Mouse (Mus musculus) cortical plate, adult 2 months (tissue): ENCODE results near the gene Gm45716. TPM values are rescaled to one million over a fixed set of nuclear protein-coding genes. Genes with fewer than 3 reads are reported as not detected.

Source experiments
- H3K27ac ChIP-seq: fragments of 200-500 bp; 2 replicates; pipeline ENCODE4 v1.5.1; 2012; ENCODE audit warnings: low read length, control low read depth, inconsistent platforms; ENCODE audit not compliant: insufficient read depth
- H3K4me1 ChIP-seq: fragments of 200-500 bp; 2 replicates; pipeline ENCODE4 v1.6.1; 2011; ENCODE audit warnings: low read length; ENCODE audit not compliant: control insufficient read depth, insufficient read depth
- H3K4me3 ChIP-seq: fragments of 200-500 bp; 2 replicates; pipeline ENCODE4 v1.5.1; 2011; ENCODE audit warnings: mild to moderate bottlenecking, low read length, control low read depth; ENCODE audit not compliant: insufficient read depth
- CTCF ChIP-seq: fragments of 200-500 bp; IDR thresholded peaks from 2 replicates; pipeline ENCODE4 v1.5.1; 2011; ENCODE audit warnings: mild to moderate bottlenecking, control low read depth, low read length; ENCODE audit not compliant: insufficient read depth; ENCODE audit errors: extremely low read depth
- POLR2A ChIP-seq: fragments of 200-500 bp; IDR thresholded peaks from 2 replicates; pipeline ENCODE4 v1.6.1; 2011; ENCODE audit warnings: mild to moderate bottlenecking, low read length, control low read depth; ENCODE audit not compliant: insufficient read depth; ENCODE audit errors: extremely low read depth
- polyA plus RNA-seq: library from polyadenylated mRNA; depleted of rRNA; stranded (reverse); fragments of >200 nt; gene quantifications from 2 replicates; pipeline ENCODE4 v1.2.3, GENCODE M21; 2012; rRNA removed

The Gm45716 gene
- 13.3 and 13.6 TPM in 2 replicates for polyA plus RNA-seq

DNA sequence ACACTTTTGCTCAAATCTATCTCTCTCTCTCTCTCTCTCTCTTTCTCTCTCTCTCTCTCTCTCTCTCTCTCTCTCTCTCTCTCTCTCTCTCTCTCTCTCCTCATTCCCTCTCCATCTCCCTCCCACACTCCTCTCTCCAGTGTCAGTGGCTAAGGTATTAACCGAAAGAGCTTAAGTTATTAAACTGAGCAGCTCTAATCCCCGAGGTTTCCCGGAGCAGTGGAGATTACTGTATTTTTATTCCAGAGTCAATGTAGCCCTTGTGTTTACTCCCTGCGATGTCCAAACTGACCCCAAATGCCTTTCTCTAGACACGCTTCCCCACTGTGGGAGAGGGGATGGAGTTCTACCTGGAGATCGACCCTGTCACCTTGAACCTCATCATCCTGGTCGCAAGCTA, at the start of gene Gm45716:
Gene Gm45716, plus strand, starts transcription at position 243 of the 400 bp plus-strand sequence.
- no peaks in the 10 kb centered on the region for H3K4me1 ChIP-seq
- H3K27ac ChIP-seq: no peak within 1 kb of the TSS
- H3K4me3 ChIP-seq: no peak within 1 kb of the TSS
- TF ChIP-seq CTCF (no peak), POLR2A (no peak)

DNA sequence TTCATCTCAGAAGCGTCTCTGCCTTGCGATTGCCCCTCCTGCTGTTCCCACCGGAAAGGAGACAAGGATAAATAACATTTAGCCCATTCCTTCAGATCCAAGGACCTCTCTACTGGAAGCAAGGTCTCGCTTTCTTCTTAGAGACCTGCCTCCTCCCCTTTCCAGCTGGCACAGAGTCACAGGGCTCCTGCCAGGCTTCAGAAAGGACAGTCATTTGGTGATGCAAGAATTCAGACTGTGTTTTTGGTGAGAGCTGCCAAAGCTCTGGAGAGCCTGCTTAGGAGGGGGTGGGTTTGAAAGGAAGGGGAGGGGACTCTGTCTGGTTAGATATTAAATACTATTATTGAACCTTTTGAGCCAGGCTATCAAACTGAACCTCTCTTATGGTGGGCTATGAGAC, 45.1 kb upstream of the Gm45716 start:
- TF ChIP-seq POLR2A: no peak
- no peak for TF ChIP-seq CTCF
- no peak overlapping the region for H3K4me3 ChIP-seq
- no peaks in the 10 kb centered on the region; the same call in 1 of the 2 replicates for H3K4me1 ChIP-seq
- H3K27ac ChIP-seq: no peak overlapping the region

DNA sequence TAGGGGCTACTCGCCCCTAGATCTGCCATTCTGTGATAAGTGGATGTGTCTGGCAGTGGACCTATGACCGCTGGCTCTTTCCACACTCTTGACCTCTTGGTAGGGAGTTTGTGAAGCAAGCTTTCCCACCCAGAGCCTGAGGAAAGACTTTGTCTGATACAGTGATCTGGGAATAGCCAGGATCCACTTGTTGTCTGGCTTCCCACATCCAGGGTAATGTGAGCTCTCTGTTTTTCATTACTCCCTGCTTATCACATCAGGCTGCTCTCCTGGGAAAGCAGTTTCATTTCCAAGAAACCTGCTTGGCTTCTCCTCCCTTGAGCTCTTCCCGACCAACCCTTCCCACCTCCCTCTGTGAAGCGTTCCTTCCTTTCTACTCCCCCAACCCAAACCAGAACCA, 44.5 kb upstream of the Gm45716 start:
- Histone ChIP-seq H3K4me1 (no peaks in the 10 kb centered on the region; the same call in 1 of the 2 replicates), H3K27ac (no peak overlapping the region), H3K4me3 (no peak overlapping the region)
- TF ChIP-seq POLR2A: no peak
- no peak for TF ChIP-seq CTCF

DNA sequence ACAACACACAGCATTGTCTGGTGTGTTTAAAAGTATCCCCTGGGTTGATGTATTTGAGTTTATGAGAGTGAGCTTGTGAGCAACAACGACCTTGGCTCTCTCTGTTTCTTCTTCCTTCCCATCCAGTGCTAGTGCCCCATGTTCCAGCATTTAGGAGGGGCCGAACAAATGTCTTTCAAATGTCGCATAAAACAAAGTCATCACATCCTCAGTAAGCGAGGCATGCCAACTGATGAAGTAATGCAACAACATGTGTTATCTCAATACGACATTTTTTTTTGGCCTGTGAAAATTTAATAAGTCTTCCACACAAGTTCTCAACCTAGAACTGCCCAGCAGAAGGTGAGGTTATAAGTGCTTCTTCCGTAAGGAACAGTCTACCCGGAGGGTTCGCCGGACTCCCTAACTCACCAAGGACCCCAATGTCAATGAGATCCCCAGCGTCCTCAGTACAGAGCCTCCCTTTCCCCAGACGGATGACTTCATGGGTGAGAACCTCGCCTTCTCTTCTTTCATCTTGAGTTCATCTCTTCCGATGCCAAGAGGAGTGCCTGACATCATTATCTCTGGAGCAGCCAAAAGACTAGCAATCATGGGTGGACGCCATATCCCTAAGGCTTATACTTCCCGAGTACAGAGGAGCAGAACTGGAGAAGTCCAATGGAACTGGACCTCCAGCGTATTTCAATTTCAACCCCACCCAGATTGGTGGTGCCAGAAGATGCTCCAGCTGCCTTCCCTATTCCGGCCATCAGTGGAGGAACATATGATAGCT, 41.2 kb upstream of the Gm45716 start:
- Histone ChIP-seq H3K4me3 (no peak overlapping the region), H3K4me1 (no peaks in the 10 kb centered on the region; the same call in 1 of the 2 replicates), H3K27ac (no peak overlapping the region)
- no peak for TF ChIP-seq CTCF
- no peak for TF ChIP-seq POLR2A

DNA sequence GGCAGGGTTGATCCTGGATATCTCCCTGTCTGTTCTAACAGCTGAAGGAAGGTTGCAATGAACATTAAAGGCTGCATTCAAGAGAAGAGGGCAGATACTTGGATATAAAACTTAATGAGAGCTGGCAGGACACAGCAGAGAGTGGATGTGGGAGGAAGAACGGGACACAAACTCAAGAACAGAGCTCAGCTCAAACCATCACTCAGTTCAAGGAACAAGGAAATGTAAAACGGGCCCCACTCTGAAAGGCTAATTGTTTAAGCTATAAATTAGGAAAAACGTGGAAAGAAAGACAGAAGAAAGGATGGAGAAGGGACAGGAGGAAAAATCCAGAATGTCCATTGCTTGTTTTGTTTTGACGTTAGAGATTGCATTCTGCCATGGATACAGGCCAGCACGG, 32.4 kb upstream of the Gm45716 start:
- no peak for TF ChIP-seq CTCF
- no peak for TF ChIP-seq POLR2A
- no peaks in the 10 kb centered on the region for H3K4me1 ChIP-seq
- no peak overlapping the region for H3K4me3 ChIP-seq
- H3K27ac ChIP-seq: no peak overlapping the region

DNA sequence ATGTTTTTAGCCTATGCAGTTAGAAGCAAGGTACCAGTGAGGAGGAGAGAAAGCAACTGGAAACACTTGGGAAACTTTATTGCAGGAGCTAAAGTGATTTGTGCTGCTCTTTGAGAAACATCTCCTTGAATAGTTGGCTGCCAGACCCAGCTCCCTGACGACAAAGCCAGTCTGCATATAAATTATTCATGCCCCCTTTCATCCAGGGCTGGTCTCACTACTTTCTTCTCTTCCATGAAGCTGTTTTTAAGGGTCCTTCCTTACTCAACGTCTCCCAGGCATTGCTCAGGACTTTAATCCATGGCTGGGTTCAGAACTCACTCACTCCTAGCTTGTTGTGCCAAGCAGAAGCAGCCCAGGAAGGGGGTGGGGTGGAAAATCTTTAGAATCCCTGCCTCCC, 32.0 kb upstream of the Gm45716 start:
- Histone ChIP-seq H3K27ac (no peak overlapping the region), H3K4me1 (no peaks in the 10 kb centered on the region), H3K4me3 (no peak overlapping the region)
- TF ChIP-seq CTCF: no peak
- TF ChIP-seq POLR2A: no peak

DNA sequence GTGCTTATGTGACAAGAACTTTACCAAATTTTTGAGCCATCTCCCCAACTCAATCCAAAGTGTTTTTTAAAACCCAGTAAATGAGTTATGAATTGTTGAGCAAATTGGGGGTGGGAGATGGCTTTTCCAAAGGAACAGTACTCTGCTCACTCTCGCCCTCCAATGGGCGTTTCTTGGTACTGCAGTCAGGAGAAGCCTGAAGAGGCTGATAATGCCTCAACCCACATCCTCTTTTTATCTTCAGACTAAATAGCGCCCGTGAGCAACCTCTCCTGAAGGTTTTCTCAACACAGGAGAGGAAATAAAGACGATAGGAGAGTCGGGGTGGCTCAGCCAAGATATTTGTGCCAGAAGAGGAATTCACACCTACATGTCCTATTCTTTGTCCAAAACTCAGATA, 19.7 kb upstream of the Gm45716 start:
- no peak overlapping the region for H3K27ac ChIP-seq
- no peak overlapping the region for H3K4me3 ChIP-seq
- H3K4me1 ChIP-seq: no peaks in the 10 kb centered on the region
- TF ChIP-seq POLR2A (no peak), CTCF (peak; percentile 48)

DNA sequence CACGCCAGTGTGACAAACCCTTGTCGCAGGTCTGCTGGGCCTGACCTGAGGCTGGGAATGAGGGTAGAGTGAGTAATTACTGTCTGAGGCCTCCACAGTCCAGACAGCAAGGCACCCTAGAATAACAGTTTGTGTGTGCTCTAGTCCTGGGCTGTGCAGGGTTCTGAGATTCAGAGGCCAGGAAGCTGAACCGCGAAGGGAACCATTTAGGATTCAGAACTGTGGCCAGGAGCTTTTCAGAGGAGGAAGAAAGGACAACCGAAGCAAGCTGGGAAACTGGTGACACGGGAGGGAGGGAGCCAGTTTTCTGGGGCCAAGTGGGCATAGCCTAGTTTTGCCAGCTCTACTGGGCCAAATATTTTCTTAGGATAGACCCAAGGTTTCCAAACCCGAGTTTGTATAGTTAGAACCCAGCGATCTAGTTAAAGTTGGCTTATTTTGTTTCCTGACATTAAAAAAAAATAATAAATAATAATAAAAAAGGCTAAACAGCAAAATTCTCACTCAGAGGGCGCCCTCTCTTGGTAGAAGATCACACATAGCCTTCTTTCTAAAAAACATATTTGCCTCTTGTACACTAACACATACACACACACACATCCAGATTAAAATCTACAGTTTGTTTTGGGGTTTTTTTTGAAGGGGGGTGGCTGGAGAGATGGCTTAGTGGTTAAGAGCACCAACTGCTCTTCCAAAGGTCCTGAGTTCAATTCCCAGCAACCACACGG, 19.0 kb upstream of the Gm45716 start:
- no peak overlapping the region for H3K4me3 ChIP-seq
- H3K27ac ChIP-seq: no peak overlapping the region
- TF ChIP-seq POLR2A (no peak), CTCF (no peak)
- no peaks in the 10 kb centered on the region for H3K4me1 ChIP-seq

DNA sequence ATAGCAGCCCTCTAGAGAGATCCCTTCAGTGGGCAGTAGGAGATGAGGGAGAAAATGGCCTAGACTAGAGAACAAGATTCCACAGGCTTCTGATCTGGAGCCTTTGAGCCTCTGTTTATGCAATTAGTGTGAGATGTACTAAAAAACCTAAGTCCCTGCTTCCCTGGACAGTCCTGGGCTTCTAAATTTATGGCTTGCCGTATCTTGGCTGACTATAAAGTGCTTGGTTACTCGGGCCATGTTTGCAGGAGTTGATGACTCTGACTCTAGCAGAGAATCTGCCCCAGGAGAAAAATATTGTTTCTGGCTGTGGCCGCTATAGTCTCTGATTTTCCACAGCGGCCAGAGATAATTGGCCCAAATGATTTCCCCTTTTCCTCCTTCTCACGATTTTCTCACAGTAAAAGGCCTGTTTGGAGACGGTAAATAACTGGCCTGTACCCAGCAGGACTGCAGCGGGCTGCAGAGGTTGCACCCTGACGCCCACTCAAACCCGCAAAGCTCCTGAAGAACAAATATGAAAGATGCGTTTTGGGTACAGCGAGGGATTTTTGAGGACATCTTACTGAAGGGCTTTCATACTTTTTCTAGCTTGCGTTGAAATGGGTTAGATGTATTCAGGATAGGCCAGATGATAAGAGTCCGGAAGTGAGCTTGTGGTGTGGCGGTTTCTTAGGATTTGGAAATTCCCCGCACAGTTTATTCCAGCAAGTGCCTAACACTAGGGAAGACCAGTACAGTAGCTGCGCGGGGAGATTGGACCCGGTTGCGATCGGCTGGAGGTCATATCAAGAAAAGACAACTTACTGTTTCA, 18.1 kb upstream of the Gm45716 start:
- Histone ChIP-seq H3K27ac (no peak overlapping the region), H3K4me3 (no peak overlapping the region), H3K4me1 (no peaks in the 10 kb centered on the region)
- no peak for TF ChIP-seq POLR2A
- TF ChIP-seq CTCF: no peak
